Mouse (Mus musculus) embryonic stem cell, embryonic (primary cell): ENCODE measurements around the gene Adamts7.

Experiments
- CTCF ChIA-PET, 4 experiments: fragments of 300-600 bp in 2 of 4; fragments of 350-600 bp in 2 of 4; sonication (Branson Sonifier 250); formaldehyde crosslinking; loops; one replicate each; lab custom pipeline; 2022; ENCODE audit warnings: inconsistent platforms in 2 of 4; lab: Charles Lee
- POLR2A ChIA-PET, 4 experiments: fragments of 300-600 bp in 2 of 4; fragments of 350-600 bp in 2 of 4; sonication (Branson Sonifier 250); formaldehyde crosslinking; loops; one replicate each; lab custom pipeline; 2022; ENCODE audit warnings: antibody characterized with exemption in 4 of 4, inconsistent platforms in 1 of 4; lab: Charles Lee

The Adamts7 gene

DNA sequence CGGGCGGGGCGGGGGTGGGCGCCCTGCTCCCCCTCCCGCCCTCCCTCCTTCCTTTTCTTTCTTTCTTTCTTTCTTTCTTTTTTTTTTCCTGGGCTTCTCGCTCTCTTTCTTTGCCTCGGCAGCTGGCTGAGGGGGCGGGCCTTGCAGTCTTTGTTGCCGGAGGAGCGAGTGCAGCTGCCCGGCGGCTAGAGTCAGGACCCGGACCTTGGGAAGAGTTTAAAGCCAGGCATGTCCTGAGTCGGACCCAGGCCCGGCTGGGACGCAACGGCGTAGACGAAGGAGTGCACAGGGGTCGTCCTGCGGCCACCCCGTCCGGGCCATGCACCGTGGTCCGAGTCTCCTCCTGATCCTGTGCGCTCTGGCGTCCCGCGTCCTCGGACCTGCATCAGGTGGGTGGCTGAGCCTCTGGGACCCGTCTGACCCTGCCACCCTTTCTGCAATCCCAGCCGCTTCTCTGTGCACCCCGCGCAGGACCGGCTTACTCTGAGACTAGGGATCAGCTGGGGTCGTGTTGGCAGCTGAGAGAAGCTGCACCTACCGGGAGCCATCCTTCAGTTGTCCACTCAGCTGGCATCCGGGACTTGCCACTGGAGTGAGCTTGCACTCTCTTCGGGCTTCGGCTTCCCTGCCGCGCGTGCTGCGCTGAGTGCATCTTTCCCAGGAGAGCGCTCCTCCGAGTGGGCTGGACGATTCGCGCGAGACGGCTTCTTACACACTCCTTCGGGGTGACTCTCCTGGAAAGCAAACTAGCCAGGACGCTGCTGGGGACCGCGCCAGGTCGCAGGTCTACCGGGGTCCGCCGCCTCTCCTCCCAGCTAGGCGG lies at the start of gene Adamts7:
Gene Adamts7, plus strand, starts transcription at position 144 of the 823 bp plus-strand sequence.
- ChIA-PET CTCF (interaction anchor here in 2 of 4 experiments (0.6 to 0.9 kb wide), 4 partner anchors 19 to 340 kb away, joined by 4 to 6 read pairs (median 5); no protein-coding TSS in a partner anchor), POLR2A (interaction anchor here (0.6 to 1.7 kb wide), 10 partner anchors 9 to 254 kb away, joined by 3 to 8 read pairs (median 3); partner anchors contain the start of gene Morf4l1 (in 2 of the 4))

DNA sequence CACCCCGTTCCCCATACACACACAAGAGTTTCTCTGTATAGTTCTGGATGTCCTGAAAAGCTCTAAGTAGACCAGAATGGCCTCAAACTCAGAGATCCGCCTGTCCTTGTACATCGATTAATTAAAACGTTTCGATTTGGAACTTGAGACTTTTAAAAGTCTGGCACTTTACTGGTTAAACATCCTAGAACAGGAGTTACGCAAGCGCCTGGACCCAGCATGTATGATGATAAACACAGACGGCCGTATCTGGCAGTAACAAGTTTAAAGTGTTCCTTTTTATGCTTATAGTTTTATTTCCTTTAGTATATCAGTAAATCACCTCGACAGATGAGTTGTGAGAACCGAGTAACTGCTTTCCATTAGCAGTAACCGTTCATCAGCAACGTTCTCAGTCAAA lies 49.7 kb upstream of the Adamts7 start:
- ChIA-PET CTCF (interaction anchor here in 3 of 4 experiments (0.6 to 2.7 kb wide), 6 partner anchors 9 to 139 kb away, joined by 3 to 14 read pairs (median 6); no protein-coding TSS in a partner anchor), POLR2A (interaction anchor here (0.6 to 8.3 kb wide), 41 partner anchors 8 to 1631 kb away, joined by 3 to 252 read pairs (median 8); partner anchors contain the start of genes Adamts7 (in 1 of the 4), Ctsh (in 1 of the 4) and Tbc1d2b (in 1 of the 4))

DNA sequence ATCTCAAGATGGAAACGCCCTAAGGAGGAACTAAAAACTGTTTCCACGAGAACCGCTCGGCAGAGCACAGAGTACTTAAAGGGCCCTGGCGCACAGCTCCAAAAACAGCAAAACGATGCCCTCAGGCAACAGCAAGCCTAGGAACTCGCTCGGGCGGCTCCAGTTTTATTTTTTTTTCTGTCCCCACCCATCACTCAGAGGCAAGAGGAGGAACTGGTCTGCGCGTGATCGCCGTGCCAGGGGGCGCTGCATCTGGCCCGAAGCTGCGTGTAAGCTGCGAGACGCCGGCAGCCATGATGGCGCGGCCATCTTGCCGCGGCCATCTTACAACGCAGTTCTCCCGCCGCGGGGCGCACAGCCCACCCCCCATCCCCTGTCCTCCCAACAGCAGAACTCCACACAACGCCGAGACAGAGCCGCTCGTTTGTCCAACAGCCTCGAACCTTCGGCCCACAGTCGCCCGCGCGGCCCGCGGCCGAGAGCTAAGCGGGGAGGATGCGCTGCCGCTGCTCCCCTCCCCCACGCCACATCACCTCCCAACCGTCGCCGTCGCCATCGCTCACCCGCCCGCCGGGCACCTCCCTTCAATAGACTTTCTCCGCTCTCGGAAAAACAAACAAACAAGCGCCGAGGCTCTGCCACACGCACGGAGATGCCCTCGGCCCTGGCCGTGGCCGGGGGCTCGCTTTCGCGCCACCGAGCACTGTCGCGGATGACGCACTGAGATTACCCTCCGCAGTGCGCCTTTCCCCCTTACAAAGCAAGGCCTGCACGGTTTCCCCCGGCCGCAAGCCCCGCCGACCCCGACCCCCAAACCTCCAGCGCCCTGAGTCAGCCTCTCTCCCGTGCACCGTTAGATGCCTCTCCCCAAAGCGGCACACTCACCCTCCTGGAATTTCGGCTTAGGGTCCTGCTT lies 49.0 kb upstream of the Adamts7 start:
- CTCF ChIA-PET: interaction anchor here (0.6 to 2.7 kb wide), 17 partner anchors 8 to 286 kb away, joined by 3 to 21 read pairs (median 4); no protein-coding TSS in a partner anchor

DNA sequence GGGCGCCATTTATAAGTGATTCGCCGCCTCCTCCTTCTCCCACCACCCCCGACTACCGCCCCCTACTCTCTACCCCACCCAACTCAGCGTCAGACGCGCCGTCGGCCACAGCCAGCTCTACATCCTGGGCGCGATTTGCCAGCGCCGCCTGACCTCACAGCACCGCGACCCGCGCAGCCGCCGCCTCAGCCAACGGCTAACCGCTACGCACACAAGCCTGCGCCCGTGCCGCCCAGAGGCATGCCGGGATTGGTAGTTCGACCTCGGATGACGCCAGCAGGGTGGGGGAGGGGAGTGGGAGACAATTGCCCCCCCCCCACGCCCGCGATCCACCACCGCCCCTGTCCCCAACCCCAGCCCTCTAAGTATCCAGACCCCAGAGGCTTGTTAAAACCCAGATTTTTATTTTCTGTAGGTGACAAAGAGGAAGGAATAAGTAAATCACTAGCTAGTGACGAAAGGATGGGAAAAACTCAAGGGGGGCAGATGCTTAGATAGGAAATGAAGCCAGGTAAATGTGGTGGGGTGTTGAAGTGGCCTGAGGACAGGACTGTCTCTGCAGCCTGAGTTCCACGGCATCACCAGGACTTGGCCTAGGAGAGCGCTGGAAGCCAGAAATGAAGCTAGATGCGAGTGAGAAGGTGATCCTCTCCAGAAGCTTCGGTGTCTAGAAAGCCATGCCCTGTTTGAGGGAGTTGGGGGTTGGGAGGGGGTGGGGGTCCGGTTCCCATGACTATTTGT lies 48.1 kb upstream of the Adamts7 start, which contains the start of gene Morf4l1:
Gene Morf4l1, minus strand, starts transcription at position 208 of the 741 bp plus-strand sequence.
- ChIA-PET CTCF (interaction anchor here (0.7 to 2.7 kb wide), 14 partner anchors 7 to 410 kb away, joined by 3 to 21 read pairs (median 4); partner anchors contain the start of gene Tmed3 (in 1 of the 4)), POLR2A (interaction anchor here (0.6 to 8.3 kb wide), 63 partner anchors 7 to 1632 kb away, joined by 3 to 252 read pairs (median 6); partner anchors contain the start of genes Adamts7 (in 2 of the 4), Ctsh (in 1 of the 4) and Tbc1d2b (in 1 of the 4))

More for the DNA sequence above, 49.0 kb upstream of the Adamts7 start:
- POLR2A ChIA-PET: interaction anchor here (0.6 to 8.3 kb wide), 69 partner anchors 8 to 1632 kb away, joined by 3 to 252 read pairs (median 5); partner anchors contain the start of genes Adamts7 (in 2 of the 4), Ctsh (in 1 of the 4) and Tbc1d2b (in 1 of the 4)

DNA sequence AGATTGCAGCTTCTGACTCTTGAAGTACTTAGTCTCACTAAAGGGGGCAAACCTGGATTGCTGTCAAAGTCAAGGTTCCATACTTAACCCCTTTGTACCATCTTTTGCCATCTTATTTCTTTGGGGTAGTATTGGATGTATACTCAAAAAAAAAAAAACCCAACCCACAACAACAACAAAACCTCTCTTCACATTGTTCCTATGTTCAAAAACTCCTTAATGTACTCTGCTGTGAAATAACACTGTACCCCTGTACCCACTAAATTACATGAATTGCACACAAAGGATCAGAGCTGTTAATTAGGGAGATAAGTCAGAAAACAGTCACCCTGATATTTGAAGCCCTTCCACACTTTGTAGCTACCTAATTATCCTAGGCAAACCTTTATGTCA lies 47.6 kb upstream of the Adamts7 start:
- POLR2A ChIA-PET: interaction anchor here (0.6 to 8.3 kb wide), 38 partner anchors 7 to 1307 kb away, joined by 3 to 252 read pairs (median 9); partner anchors contain the start of genes Adamts7 (in 2 of the 4) and Tbc1d2b (in 1 of the 4)

DNA sequence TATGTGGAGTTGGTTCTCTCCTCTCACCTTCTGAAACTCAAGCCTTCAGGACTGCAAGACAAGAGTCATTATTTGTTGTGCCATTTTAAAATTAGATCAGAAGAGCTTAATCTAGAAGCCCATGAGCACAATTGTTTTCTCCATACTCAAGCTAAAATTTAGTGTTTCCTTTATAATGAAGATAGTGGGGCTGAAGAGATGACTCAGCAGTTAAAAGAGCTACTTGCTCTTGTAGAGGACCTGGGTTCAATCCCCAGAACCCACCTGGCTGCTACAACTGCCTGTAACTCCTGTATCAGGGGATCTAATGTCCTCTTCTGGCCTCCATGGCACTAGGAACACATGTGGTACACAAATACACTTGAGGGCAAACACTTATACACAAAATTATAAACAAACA lies 45.6 kb upstream of the Adamts7 start:
- ChIA-PET CTCF (interaction anchor here in 1 of 4 experiments (1.1 to 1.8 kb wide), 2 partner anchors 9 to 35 kb away, joined by 4 to 11 read pairs; no protein-coding TSS in a partner anchor), POLR2A (interaction anchor here in 3 of 4 experiments (0.6 to 8.3 kb wide), 12 partner anchors 7 to 1774 kb away, joined by 3 to 252 read pairs (median 8); no protein-coding TSS in a partner anchor)

More for the DNA sequence above, 47.6 kb upstream of the Adamts7 start:
- CTCF ChIA-PET: interaction anchor here in 3 of 4 experiments (0.9 to 2.7 kb wide), 6 partner anchors 11 to 411 kb away, joined by 3 to 21 read pairs (median 6); partner anchors contain the start of gene Tmed3 (in 1 of the 3)

DNA sequence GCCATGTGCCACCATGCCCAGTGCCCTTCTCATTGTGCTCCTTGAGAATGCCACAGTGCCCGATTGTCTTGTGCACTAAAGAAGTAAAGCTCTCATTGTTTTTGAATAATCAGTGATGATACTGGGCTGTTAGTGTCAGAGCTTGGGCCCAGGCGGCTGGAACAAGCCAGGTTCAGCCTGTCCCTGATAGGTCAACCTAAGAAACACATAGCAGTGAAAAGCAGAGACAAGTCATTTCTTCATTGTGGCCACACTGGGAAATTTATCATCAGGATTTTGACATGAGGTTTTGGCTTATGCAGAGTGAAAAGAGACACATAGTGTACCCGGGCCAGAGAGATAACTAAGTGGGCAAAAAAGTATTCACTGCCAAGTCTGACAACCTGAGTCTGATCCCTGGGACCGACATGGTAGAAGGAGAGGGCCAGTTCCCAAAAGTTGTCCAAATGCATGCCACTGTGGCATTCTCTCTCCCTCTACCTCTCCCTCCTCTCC lies 40.6 kb upstream of the Adamts7 start:
- POLR2A ChIA-PET: interaction anchor here in 2 of 4 experiments (0.9 to 9.4 kb wide), 6 partner anchors 7 to 39 kb away, joined by 3 to 252 read pairs (median 4); partner anchors contain the start of gene Morf4l1 (in 2 of the 2)
- CTCF ChIA-PET: interaction anchor here in 2 of 4 experiments (0.6 to 1.6 kb wide), 3 partner anchors 8 to 114 kb away, joined by 3 to 4 read pairs (median 3); no protein-coding TSS in a partner anchor

DNA sequence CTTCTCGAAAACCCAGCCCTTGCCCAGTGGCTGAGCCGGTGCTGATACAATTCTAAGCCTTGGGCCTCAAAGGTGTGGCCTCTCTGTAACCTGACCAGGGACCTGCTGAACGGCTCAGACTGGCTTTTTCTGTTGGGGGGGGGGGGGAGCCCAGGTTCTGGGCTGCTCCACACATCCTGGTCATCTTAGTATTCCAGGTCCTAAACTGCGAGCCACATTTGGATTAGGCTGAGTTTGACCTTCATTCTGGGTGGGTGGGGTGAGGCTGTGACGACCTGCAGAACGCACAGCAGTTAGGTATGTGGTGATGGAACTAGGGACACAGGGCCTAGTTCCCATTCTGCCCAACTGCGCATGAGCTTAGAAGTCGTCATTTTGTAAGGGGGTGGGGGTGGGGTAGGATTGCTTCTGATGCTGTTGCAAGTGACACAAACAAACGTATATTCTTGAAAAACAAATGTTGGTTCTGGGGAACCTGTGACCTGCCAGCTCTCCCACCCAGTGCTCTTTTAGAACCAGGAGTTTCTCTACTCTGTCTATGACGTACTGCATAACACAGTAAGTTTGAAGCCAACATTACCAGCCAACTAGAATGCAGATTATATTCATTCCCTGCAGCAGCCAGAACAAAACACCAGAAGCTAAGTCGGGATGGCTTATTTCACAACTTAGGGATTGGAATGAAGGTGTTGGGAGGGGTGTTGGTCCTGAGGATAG lies 38.6 kb upstream of the Adamts7 start:
- POLR2A ChIA-PET: interaction anchor here (0.6 to 9.4 kb wide), 12 partner anchors 9 to 1654 kb away, joined by 3 to 252 read pairs (median 6); partner anchors contain the start of gene Morf4l1 (in 3 of the 4)
- CTCF ChIA-PET: interaction anchor here in 3 of 4 experiments (0.8 to 3.8 kb wide), 4 partner anchors 10 to 11 kb away, joined by 3 to 44 read pairs (median 9); partner anchors contain the start of gene Morf4l1 (in 1 of the 3)

DNA sequence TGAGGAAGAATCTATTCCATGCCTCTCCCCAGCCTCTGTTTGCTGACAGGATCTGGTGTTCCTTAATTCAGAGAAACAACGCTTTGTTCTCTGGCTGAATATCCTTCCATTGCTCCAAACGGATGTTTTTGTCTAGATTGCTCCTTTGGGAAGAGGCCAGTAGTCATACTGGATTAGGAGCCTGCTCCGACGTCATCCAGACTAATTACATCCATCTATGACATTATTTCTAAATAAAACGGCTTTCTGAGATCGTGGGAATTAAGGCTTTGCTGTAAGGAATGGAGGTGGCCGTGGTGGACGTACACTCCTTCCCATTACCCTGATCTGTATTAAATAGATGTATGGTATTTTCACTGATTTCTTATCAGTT lies 38.0 kb upstream of the Adamts7 start:
- ChIA-PET CTCF (interaction anchor here in 3 of 4 experiments (0.8 to 3.8 kb wide), 4 partner anchors 10 to 11 kb away, joined by 3 to 44 read pairs (median 9); partner anchors contain the start of gene Morf4l1 (in 1 of the 3)), POLR2A (interaction anchor here (0.6 to 9.4 kb wide), 8 partner anchors 9 to 238 kb away, joined by 3 to 252 read pairs (median 12); partner anchors contain the start of gene Morf4l1 (in 3 of the 4))

DNA sequence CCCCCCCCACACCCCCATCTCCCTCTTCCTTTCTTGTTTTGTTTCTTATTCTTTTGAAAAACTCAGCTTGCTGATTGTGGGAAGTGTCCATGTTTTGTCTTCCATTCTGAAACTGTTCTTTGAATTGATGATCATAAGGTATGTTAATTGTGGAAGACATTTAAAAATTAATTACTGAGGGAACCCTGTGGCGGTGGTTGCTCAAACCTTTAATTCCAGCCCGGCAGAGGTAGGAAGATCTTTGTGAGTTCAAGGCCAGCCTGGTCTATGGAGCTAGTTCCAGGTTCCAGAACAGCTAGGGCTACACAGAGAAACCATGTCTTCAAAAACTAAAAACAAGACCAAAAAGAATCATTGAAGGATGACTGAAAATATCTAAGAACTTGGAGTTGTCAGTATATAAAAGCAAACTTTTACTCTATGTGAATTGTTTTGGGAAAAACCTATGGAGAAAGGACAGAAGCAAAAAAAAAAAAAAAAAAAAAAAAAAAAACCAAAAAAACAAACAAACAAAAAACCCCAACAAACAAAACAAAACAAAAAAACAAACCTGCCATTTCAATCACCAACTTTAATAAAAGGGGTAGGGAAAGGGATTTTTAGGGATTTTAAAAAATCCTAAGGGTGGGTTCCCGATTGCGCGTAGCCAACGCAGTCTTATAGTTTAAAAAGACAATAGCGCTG lies 37.3 kb upstream of the Adamts7 start:
- ChIA-PET CTCF (interaction anchor here (0.6 to 3.8 kb wide), 9 partner anchors 8 to 81 kb away, joined by 3 to 44 read pairs (median 11); partner anchors contain the start of gene Morf4l1 (in 2 of the 4)), POLR2A (interaction anchor here (0.6 to 9.4 kb wide), 17 partner anchors 8 to 143 kb away, joined by 3 to 252 read pairs (median 9); partner anchors contain the start of gene Morf4l1 (in 3 of the 4))

DNA sequence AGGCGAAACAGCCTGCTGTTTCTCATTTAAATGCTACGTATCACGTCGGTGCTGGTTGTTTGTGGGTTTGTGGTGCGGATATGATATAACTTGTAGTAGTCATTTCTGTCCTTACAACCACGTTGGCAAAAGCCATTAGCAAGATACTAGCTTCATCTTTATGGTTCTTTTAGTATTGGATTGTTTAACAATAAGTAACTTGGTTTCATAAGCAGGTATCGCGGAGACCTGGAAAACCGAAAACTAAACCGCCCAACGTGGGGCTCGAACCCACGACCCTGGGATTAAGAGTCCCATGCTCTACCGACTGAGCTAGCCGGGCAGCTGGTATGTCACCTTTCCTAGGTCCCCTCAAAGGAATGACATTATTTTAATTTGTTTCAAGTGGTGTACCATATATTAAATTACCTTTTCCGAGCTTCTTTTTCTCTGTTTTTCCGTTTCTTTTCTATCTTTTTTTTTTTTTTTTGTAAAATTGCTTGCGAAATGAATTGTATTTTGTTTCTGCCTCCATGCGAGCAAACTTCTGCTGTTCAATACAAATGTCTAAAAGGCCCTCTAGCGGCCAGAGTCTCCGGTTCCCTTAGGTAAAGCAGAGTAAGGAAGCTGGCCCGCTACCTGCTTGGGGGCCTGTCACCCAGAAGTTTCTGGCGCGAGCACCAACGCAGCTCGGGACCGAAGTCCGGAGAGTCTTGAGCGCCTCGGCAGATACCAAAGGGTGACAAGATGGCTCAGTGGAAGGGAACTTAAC lies 36.4 kb upstream of the Adamts7 start:
- CTCF ChIA-PET: interaction anchor here (0.6 to 3.8 kb wide), 33 partner anchors 9 to 1127 kb away, joined by 3 to 44 read pairs (median 3); partner anchors contain the start of genes Morf4l1 (in 3 of the 4) and Tbc1d2b (in 1 of the 4)
- POLR2A ChIA-PET: interaction anchor here (0.7 to 9.4 kb wide), 29 partner anchors 8 to 1622 kb away, joined by 3 to 252 read pairs (median 6); partner anchors contain the start of gene Morf4l1 (in 3 of the 4)

DNA sequence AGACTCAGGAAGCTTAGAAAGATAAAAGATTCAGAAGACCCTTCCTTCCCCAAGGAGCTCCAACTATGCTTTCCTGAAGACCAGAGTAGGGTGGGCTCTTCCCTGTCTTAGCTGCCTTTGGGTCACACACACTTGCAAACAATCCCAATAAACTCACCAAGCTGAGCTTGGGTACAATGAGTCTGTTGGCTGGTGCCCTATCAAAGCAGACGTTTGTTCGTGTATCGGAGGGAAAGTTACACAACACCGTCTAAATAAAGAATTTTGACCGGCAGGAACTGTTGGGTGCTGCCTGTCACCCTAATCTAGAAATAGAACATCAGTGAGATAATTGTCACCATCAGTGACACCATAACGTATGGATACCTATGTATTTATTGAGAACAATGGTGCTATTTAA lies 35.7 kb upstream of the Adamts7 start:
- CTCF ChIA-PET: interaction anchor here (0.6 to 3.8 kb wide), 28 partner anchors 8 to 320 kb away, joined by 3 to 44 read pairs (median 3); partner anchors contain the start of genes Morf4l1 (in 3 of the 4) and Tbc1d2b (in 1 of the 4)
- POLR2A ChIA-PET: interaction anchor here (0.6 to 9.4 kb wide), 27 partner anchors 7 to 1623 kb away, joined by 3 to 252 read pairs (median 5); partner anchors contain the start of gene Morf4l1 (in 3 of the 4)

DNA sequence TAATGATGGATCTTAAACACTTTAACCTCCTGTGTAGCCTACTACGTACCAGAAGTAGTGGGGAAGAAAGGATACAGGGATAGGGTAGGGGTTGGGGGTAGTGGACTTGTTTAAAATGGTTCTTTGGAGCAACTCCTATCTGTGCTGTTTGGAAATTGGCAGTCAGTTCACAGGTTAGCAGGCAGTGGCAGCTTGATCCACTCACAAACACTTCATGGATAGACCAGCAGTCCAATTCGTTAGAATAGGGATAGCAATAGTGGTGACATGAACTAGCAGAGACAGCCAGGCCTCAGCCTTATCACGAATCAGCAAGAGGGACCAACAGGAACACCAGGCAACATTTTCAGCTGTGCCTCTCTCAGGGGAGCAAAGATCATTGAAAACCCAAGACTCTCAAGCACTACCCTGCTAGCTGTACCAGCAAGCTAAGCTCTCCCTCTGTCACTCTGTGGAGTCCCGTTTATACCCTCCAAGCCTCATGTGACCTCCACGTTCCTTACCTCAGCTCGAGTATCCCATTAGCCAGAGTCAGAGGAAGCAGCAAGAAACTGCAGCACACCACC lies 34.1 kb upstream of the Adamts7 start:
- ChIA-PET POLR2A (interaction anchor here in 2 of 4 experiments (0.7 to 9.4 kb wide), 2 partner anchors 13 to 286 kb away, joined by 3 to 252 read pairs; partner anchors contain the start of gene Morf4l1 (in 1 of the 2)), CTCF (interaction anchor here in 1 of 4 experiments (0.7 kb wide), 1 partner anchor 14 kb away, joined by 3 read pairs; the partner anchor contains the start of gene Morf4l1)
